Mouse (Mus musculus): ENCODE results near the gene 3110001I22Rik.

Gene 3110001I22Rik

GRCm38 (mm10) chr16:13716821-13717553, 45.3 kb downstream of the 3110001I22Rik start:
- DNase-seq (ENCODE audit: low spot score in 2 of 2): no peak

GRCm38 (mm10) chr16:13722937-13723336, 51.2 kb downstream of the 3110001I22Rik start:
- no peak for DNase-seq (ENCODE audit: low spot score in 2 of 2)

GRCm38 (mm10) chr16:13727811-13728335, 56.1 kb downstream of the 3110001I22Rik start:
- no peak for DNase-seq (ENCODE audit: low spot score in 2 of 2)

Measured in frontal cortex, postnatal 25 days (tissue).